In the genomic region with DNA sequence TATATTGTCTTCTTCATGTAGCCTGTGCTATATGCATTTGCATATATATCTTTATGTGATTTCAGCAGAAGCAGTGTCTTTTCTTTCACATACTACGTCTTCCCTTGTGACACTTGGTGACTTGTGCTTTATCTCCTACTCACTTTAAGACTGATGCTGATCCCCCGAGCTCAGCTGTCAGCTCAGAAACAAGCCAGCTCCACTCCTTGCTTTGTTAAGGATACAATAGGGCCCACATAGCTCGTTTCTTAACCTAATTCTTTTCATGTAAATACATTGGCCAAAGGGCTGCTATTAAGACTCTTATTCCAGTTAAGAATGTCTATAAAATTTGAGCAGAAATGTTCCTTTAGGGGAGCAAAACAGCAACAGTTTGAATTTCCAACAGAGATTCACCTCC, we compare ENCODE assay signal across 23 mouse cellular contexts.
DNase-seq lines count a peak whose midpoint lies in the region; ATAC-seq and TF ChIP-seq lines count a peak whose summit lies in the region.
"Had no signal": no experiment of that assay in that cellular context is flagged by ENCODE, and none has a peak within 500 bp of the region (broad histone marks: within the 10 kb centered on the region; RNA-seq: fewer than 3 reads in every experiment).

No protein-coding gene starts in this region.

- no peak overlapping the region for H3K4me3 ChIP-seq in midbrain, embryonic 11.5 days (ENCODE audit: low read depth, low read length)
- H3K4me3 ChIP-seq in midbrain, postnatal 0 days (ENCODE audit: low read depth, low read length), result no peak overlapping the region
- no peak overlapping the region for H3K4me3 ChIP-seq in midbrain, embryonic 14.5 days (replicated peaks; ENCODE audit: low read depth, low read length)
- H3K4me3 ChIP-seq in midbrain, embryonic 15.5 days, result no peak overlapping the region
- H3K4me3 ChIP-seq: embryonic facial prominence, embryonic 13.5 days; embryonic facial prominence, embryonic 15.5 days; erythroblast, embryonic 14.5 days; forebrain, embryonic 10.5 days; forebrain, embryonic 12.5 days had no signal

- no peak for TF ChIP-seq CTCF in midbrain, postnatal 0 days (IDR thresholded peaks at IDR 0.05)
- TF ChIP-seq CTCF in brain, embryonic 14.5 days (IDR thresholded peaks at IDR 0.05; ENCODE audit: borderline replicate concordance, extremely low read depth, insufficient read depth, insufficient read length), result no peak

- no peaks in the 10 kb centered on the region for H3K27me3 ChIP-seq in midbrain, embryonic 11.5 days (ENCODE audit: control insufficient read depth, insufficient read depth, low read length)
- H3K27me3 ChIP-seq in midbrain, postnatal 0 days (ENCODE audit: insufficient read depth, low read length), result no peaks in the 10 kb centered on the region
- no peaks in the 10 kb centered on the region for H3K27me3 ChIP-seq in midbrain, embryonic 14.5 days (ENCODE audit: control insufficient read depth, insufficient read depth, low read length)
- H3K27me3 ChIP-seq in midbrain, embryonic 15.5 days (replicated peaks), result no peaks in the 10 kb centered on the region
- H3K27me3 ChIP-seq: embryonic facial prominence, embryonic 13.5 days; embryonic facial prominence, embryonic 15.5 days; forebrain, embryonic 12.5 days had no signal

- no peak overlapping the region for H3K4me2 ChIP-seq in midbrain, embryonic 11.5 days
- no peak overlapping the region for H3K4me2 ChIP-seq in midbrain, postnatal 0 days (ENCODE audit: low read depth, low read length, poor library complexity, severe bottlenecking)
- H3K4me2 ChIP-seq in midbrain, embryonic 14.5 days (ENCODE audit: low read length), result no peak overlapping the region
- no peak overlapping the region for H3K4me2 ChIP-seq in midbrain, embryonic 15.5 days
- H3K4me2 ChIP-seq: embryonic facial prominence, embryonic 13.5 days; embryonic facial prominence, embryonic 15.5 days; forebrain, embryonic 12.5 days had no signal

- no peak overlapping the region for H3K9ac ChIP-seq in midbrain, embryonic 11.5 days (ENCODE audit: low read length)
- no peak overlapping the region for H3K9ac ChIP-seq in midbrain, postnatal 0 days (replicated peaks; ENCODE audit: low read length, poor library complexity, severe bottlenecking)
- H3K9ac ChIP-seq in midbrain, embryonic 14.5 days (replicated peaks; ENCODE audit: low read length), result no peak overlapping the region
- no peak overlapping the region for H3K9ac ChIP-seq in midbrain, embryonic 15.5 days
- H3K9ac ChIP-seq: embryonic facial prominence, embryonic 13.5 days; embryonic facial prominence, embryonic 15.5 days; forebrain, embryonic 12.5 days had no signal

- no peaks in the 10 kb centered on the region for H3K9me3 ChIP-seq in midbrain, embryonic 11.5 days (ENCODE audit: control insufficient read depth, low read length)
- no peaks in the 10 kb centered on the region for H3K9me3 ChIP-seq in midbrain, postnatal 0 days (ENCODE audit: low read length)
- no peaks in the 10 kb centered on the region for H3K9me3 ChIP-seq in midbrain, embryonic 14.5 days (ENCODE audit: control insufficient read depth, low read length)
- no peaks in the 10 kb centered on the region for H3K9me3 ChIP-seq in midbrain, embryonic 15.5 days
- H3K9me3 ChIP-seq: embryonic facial prominence, embryonic 13.5 days; embryonic facial prominence, embryonic 15.5 days; forebrain, embryonic 10.5 days; forebrain, embryonic 12.5 days had no signal

- 9% methylated on average over 3 of the region's 3 CpGs for WGBS in midbrain, embryonic 11.5 days
- 19% methylated on average over 3 of the region's 3 CpGs for WGBS in midbrain, postnatal 0 days
- under 1% methylated on average over 3 of the region's 3 CpGs for WGBS in midbrain, embryonic 14.5 days
- 4% methylated on average over 3 of the region's 3 CpGs for WGBS in midbrain, embryonic 15.5 days

- peaks cover 5% of the 10 kb centered on the region; the same call in 1 of the 2 replicates for H3K4me1 ChIP-seq in midbrain, embryonic 11.5 days (ENCODE audit: control insufficient read depth, insufficient read depth, low read length)
- H3K4me1 ChIP-seq in midbrain, postnatal 0 days (ENCODE audit: insufficient read depth, low read length), result no peaks in the 10 kb centered on the region
- H3K4me1 ChIP-seq in midbrain, embryonic 14.5 days (ENCODE audit: control insufficient read depth, insufficient read depth, low read length), result no peaks in the 10 kb centered on the region
- H3K4me1 ChIP-seq in midbrain, embryonic 15.5 days, result 0 out of 2 replicates have a peak, but pooled peaks cover 3% of the 10 kb centered on the region
- H3K4me1 ChIP-seq: embryonic facial prominence, embryonic 13.5 days; embryonic facial prominence, embryonic 15.5 days had no signal

- no peak for TF ChIP-seq POLR2A in brain, embryonic 14.5 days (IDR thresholded peaks at IDR 0.05; ENCODE audit: borderline replicate concordance, extremely low read depth, insufficient read depth, insufficient read length, poor library complexity, severe bottlenecking)

- no peak overlapping the region for H3K27ac ChIP-seq in midbrain, embryonic 11.5 days (ENCODE audit: low read depth, low read length)
- no peak overlapping the region for H3K27ac ChIP-seq in midbrain, postnatal 0 days (ENCODE audit: low read depth, low read length)
- no peak overlapping the region for H3K27ac ChIP-seq in midbrain, embryonic 14.5 days (replicated peaks; ENCODE audit: low read depth, low read length)
- H3K27ac ChIP-seq in midbrain, embryonic 15.5 days, result no peak overlapping the region
- H3K27ac ChIP-seq: embryonic facial prominence, embryonic 13.5 days; embryonic facial prominence, embryonic 15.5 days; forebrain, embryonic 10.5 days; forebrain, embryonic 12.5 days had no signal

- ATAC-seq in midbrain, embryonic 11.5 days (ENCODE audit: low FRiP score), result 0 out of 2 replicates have a peak, but pooled peaks have one; percentile 54
- ATAC-seq in midbrain, postnatal 0 days (ENCODE audit: low FRiP score), result no peak
- no peak for ATAC-seq in midbrain, embryonic 14.5 days (ENCODE audit: low FRiP score, low TSS enrichment)
- no peak for ATAC-seq in midbrain, embryonic 15.5 days (replicated peaks)
- ATAC-seq: activated CD4-positive, CD25-positive, alpha-beta regulatory T cell, adult 4 months had no signal

- peak; percentile 77 for DNase-seq in midbrain, embryonic 11.5 days (ENCODE audit: low spot score, missing footprints)
- no peak for DNase-seq in midbrain, postnatal 0 days (ENCODE audit: low spot score)
- DNase-seq in midbrain, embryonic 14.5 days, result peak; percentile 8
- peak; percentile 4 for DNase-seq in ZHBTc4 (ENCODE audit: low read depth, low spot score)
- DNase-seq in brain, embryonic 14.5 days (ENCODE audit: low read depth), result peak; percentile 25
- DNase-seq in kidney, postnatal 25 days, result no peak
- DNase-seq: adrenal gland, adult 8-10 months; adrenal gland, postnatal 14 days; adrenal gland, postnatal 36 days; cerebellum, adult 11 months; cerebellum, adult 18-20 months; cerebellum, adult 8-10 months; cerebellum, adult 9-11 months; cerebellum, postnatal 14 days; cerebellum, postnatal 36 days; embryo, embryonic 11 days had no signal

- H3K36me3 ChIP-seq in midbrain, embryonic 11.5 days (ENCODE audit: control insufficient read depth, insufficient read depth, low read length), result no peaks in the 10 kb centered on the region
- no peaks in the 10 kb centered on the region for H3K36me3 ChIP-seq in midbrain, postnatal 0 days (ENCODE audit: insufficient read depth, low read length)
- H3K36me3 ChIP-seq in midbrain, embryonic 14.5 days (ENCODE audit: control insufficient read depth, insufficient read depth, low read length), result no peaks in the 10 kb centered on the region
- H3K36me3 ChIP-seq in midbrain, embryonic 15.5 days (replicated peaks), result no peaks in the 10 kb centered on the region
- H3K36me3 ChIP-seq: embryonic facial prominence, embryonic 13.5 days; embryonic facial prominence, embryonic 15.5 days; forebrain, embryonic 10.5 days; forebrain, embryonic 12.5 days had no signal

Comparison
In these comparisons a context has a peak if more than half of its experiments do, and no peak if none do; other contexts are left out.
1. DNase-seq: peak in midbrain, embryonic 11.5 days (single experiment), midbrain, embryonic 14.5 days (single experiment), ZHBTc4 (single experiment) and brain, embryonic 14.5 days (single experiment); none in midbrain, postnatal 0 days (single experiment) and kidney, postnatal 25 days (0 of 2).